In the genomic region with DNA sequence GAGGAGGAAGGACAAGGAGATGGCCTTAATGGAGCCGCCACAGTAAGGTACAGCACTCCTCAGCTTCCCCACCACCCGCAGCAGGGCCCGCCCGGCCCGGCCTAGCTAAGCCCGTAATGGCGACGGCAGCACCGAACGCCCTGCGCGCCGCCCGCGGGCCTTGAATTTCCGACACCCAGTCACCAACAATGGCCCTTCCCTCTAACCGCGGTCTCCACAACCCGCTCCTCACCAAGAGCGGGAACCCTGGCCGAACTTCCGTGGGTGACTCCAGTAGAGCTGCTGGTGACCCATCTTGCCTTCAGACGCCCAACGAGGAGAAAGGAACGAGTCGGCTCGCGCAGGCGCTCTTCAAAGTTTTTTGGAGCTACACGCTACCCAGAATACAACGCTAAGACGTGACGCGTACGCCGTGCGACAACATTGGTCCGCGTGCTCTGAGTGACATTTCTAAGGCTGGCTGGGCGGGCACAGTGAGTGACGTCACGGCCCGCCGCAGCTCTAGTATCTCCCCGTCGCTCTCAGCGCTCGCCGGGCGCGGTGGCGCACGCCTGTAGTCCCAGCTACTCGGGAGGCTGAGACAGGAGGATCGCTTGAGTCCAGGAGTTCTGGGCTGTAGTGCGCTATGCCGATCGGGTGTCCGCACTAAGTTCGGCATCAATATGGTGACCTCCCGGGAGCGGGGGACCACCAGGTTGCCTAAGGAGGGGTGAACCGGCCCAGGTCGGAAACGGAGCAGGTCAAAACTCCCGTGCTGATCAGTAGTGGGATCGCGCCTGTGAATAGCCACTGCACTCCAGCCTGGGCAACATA, we compare ENCODE assay signal across 7 mouse cellular contexts. TPM values are rescaled to one million over a fixed set of nuclear protein-coding genes. Genes with fewer than 3 reads are reported as not detected.
DNase-seq lines count a peak whose midpoint lies in the region; ATAC-seq and TF ChIP-seq lines count a peak whose summit lies in the region.
"Not testable (repeated sequence)": the region's sequence is repeated elsewhere in the genome, so short reads cannot be mapped to it uniquely, and the experiment has no call there.

A gene (minus strand): TSS at position 422 of the 813 bp plus-strand sequence.

- not testable (repeated sequence) for H3K27me3 ChIP-seq in embryonic facial prominence, embryonic 10.5 days (replicated peaks; ENCODE audit: low read depth, poor library complexity, severe bottlenecking); intestine, postnatal 0 days (replicated peaks; ENCODE audit: control insufficient read depth, insufficient read depth, low read length); midbrain, embryonic 12.5 days; small intestine, adult 2 months (ENCODE audit: control insufficient read depth, insufficient read depth, low read length)

- H3K9ac ChIP-seq in intestine, postnatal 0 days (ENCODE audit: low read depth, low read length) = peak within 1 kb of the TSS; percentile 66
- H3K9ac ChIP-seq in midbrain, embryonic 12.5 days (replicated peaks) = peak within 1 kb of the TSS; percentile 88

- H3K9me3 ChIP-seq in embryonic facial prominence, embryonic 10.5 days; intestine, postnatal 0 days (ENCODE audit: control insufficient read depth); midbrain, embryonic 12.5 days: not testable (repeated sequence)

- intact Hi-C loops in left cerebral cortex, postnatal 4 days (cut with DNase I) = not testable (repeated sequence)

- not testable (repeated sequence) for H3K4me1 ChIP-seq in embryonic facial prominence, embryonic 10.5 days; intestine, postnatal 0 days (replicated peaks; ENCODE audit: control insufficient read depth, insufficient read depth, low read length); midbrain, embryonic 12.5 days; small intestine, adult 2 months (ENCODE audit: control insufficient read depth, insufficient read depth, insufficient read length, low read length)

- H3K36me3 ChIP-seq in embryonic facial prominence, embryonic 10.5 days (replicated peaks) = peaks cover 30% of the 10 kb centered on the region
- peaks cover 13% of the 10 kb centered on the region; the same call in 1 of the 2 replicates for H3K36me3 ChIP-seq in intestine, postnatal 0 days (ENCODE audit: control insufficient read depth, insufficient read depth)
- peaks cover 21% of the 10 kb centered on the region for H3K36me3 ChIP-seq in midbrain, embryonic 12.5 days
- H3K36me3 ChIP-seq in small intestine, adult 2 months (ENCODE audit: control insufficient read depth, insufficient read depth, low read length) = peaks cover 12% of the 10 kb centered on the region

- H3K4me2 ChIP-seq in intestine, postnatal 0 days (replicated peaks; ENCODE audit: low read depth) = peak within 1 kb of the TSS; percentile 61
- H3K4me2 ChIP-seq in midbrain, embryonic 12.5 days (replicated peaks) = peak within 1 kb of the TSS; percentile 72

- H3K27ac ChIP-seq in embryonic facial prominence, embryonic 10.5 days (replicated peaks) = peak within 1 kb of the TSS; percentile 95
- peak within 1 kb of the TSS; percentile 91 for H3K27ac ChIP-seq in intestine, postnatal 0 days (ENCODE audit: low read depth, low read length)
- peak within 1 kb of the TSS; percentile 95 for H3K27ac ChIP-seq in midbrain, embryonic 12.5 days (replicated peaks)
- peak within 1 kb of the TSS; percentile 83 for H3K27ac ChIP-seq in small intestine, adult 2 months (ENCODE audit: insufficient read depth, low read depth, low read length)

- under 1% methylated on average over 63 of the region's 68 CpGs for WGBS in embryonic facial prominence, embryonic 10.5 days
- under 1% methylated on average over 57 of the region's 68 CpGs for WGBS in intestine, postnatal 0 days
- 0% methylated on average over 57 of the region's 68 CpGs for WGBS in midbrain, embryonic 12.5 days
- WGBS in small intestine, adult 2 months = under 1% methylated on average over 60 of the region's 68 CpGs

- TF ChIP-seq POLR2A in small intestine, adult 2 months (IDR thresholded peaks at IDR 0.05; ENCODE audit: low read depth, low read length) = peak; percentile 87

- peak; percentile 97 for DNase-seq in adrenal gland, postnatal 10 days
- DNase-seq in embryonic facial prominence, embryonic 10.5 days (ENCODE audit: low spot score) = peak; percentile 98
- peak; percentile 81 for DNase-seq in gonadal fat pad, adult 2 months (ENCODE audit: low read depth)
- peak; percentile 97 for DNase-seq in left cerebral cortex, postnatal 4 days

- TF ChIP-seq CTCF in intestine, postnatal 0 days (IDR thresholded peaks at IDR 0.05; ENCODE audit: low read depth) = not testable (repeated sequence)
- TF ChIP-seq CTCF in small intestine, adult 2 months (IDR thresholded peaks at IDR 0.05; ENCODE audit: extremely low read depth, insufficient read length, insufficient replicate concordance, low read depth, low read length) = peak; percentile 20; the same call in 1 of the 2 replicates

- H3K4me3 ChIP-seq in embryonic facial prominence, embryonic 10.5 days = peak within 1 kb of the TSS; percentile 77
- peak within 1 kb of the TSS; percentile 81 for H3K4me3 ChIP-seq in intestine, postnatal 0 days (ENCODE audit: low read depth, low read length)
- H3K4me3 ChIP-seq in midbrain, embryonic 12.5 days = peak within 1 kb of the TSS; percentile 79
- H3K4me3 ChIP-seq in small intestine, adult 2 months (ENCODE audit: low read depth, low read length) = peak within 1 kb of the TSS; percentile 86

- ATAC-seq in intestine, postnatal 0 days = peak; percentile 99
- ATAC-seq in midbrain, embryonic 12.5 days (ENCODE audit: low FRiP score, low read depth) = peak; percentile 99

RNA-seq across cellular contexts. Expression of the gene that starts here (rescaled TPM):
- total RNA-seq in adrenal gland, postnatal 10 days (2021) = 1,000 to 10,000 TPM; 1,821 to 1,838 TPM
- 1,397 and 1,430 TPM in 2 replicates for polyA plus RNA-seq in embryonic facial prominence, embryonic 10.5 days (2016; fragmentation: Nextera tagmentation; extraction: Ambion mirVana)
- 1,621 and 2,144 TPM in 2 replicates for polyA plus RNA-seq in gonadal fat pad, adult 2 months (2012; rRNA removed)
- 1,572 and 1,602 TPM in 2 replicates for polyA plus RNA-seq in intestine, postnatal 0 days (2015; fragmentation: Nextera tagmentation; extraction: Ambion mirVana)
- total RNA-seq in left cerebral cortex, postnatal 4 days (2021) = 1,000 to 10,000 TPM; 1,367 to 1,400 TPM
- 1,282 and 1,420 TPM in 2 replicates for polyA plus RNA-seq in midbrain, embryonic 12.5 days (2016; fragmentation: Nextera tagmentation; extraction: Ambion mirVana)
- 1,257 and 1,611 TPM in 2 replicates for polyA plus RNA-seq in small intestine, adult 2 months (2012; rRNA removed)

Comparison
In these comparisons a context has a peak if more than half of its experiments do, and no peak if none do; other contexts are left out.
1. Peak in every context shown above with its lines: DNase-seq, ATAC-seq, H3K4me3 ChIP-seq and H3K27ac ChIP-seq.